Mouse (Mus musculus) C2C12 (cell line): ENCODE data around the gene Tom1l2.

Source experiments
- CEBPB ChIP-seq: IDR thresholded peaks from one replicate; pipeline ENCODE4 v1.6.1; 2011; ENCODE audit warnings: low read depth, mild to moderate bottlenecking, control low read depth, moderate library complexity
- CTCF ChIP-seq: IDR thresholded peaks from one replicate; pipeline ENCODE4 v1.5.1; 2011; ENCODE audit not compliant: control insufficient read depth, insufficient read depth, insufficient read length

DNA sequence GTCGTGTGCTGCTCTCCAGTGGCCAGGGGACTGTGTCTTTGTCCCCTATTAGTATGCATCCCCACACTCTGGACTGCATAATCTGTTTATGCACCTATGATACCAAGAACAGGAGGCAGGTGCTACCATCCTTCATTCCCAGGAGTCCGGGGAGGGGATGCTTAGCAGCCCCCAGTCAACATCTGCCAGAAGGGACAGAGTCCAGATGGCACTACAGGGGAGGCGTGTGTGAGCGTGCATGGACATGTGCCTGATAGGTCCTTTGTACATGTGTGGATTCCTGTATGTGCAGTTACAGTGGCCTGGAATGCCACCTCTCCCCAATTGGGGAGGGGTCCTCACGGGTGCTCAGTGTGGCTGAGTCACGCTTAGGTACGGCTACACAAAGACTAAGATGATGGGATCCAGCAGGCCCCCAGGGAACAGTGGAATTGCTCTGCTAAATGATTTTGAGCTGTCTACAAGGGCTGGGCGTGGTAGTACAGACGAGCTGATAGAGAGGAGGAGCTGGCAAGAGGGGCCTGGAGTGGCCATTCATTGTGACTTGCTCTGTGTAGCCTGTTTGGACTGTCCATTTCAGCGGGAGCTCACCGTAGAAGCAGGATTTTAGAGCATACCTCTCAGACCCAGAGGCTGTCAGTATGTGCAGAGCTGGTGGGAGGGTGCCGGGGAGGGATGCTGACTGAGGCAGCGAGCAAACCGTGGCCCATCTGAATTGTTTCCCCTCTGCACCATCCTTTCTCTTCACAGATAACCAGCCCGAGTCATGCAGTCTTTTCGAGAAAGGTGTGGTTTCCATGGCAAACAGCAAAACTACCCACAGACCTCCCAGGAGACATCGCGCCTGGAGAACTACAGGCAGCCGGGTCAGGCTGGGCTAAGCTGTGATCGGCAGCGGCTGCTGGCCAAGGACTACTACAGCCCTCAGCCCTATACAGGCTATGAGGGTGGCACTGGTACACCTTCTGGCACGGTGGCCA lies 168.1 kb downstream of the Tom1l2 start:
- TF ChIP-seq CTCF (no peak), CEBPB (no peak)
